ENCODE assay signal across 11 mouse cellular contexts in genomic region chr7:99085249-99085648, GRCm38 (mm10). TPM values are rescaled to one million over a fixed set of nuclear protein-coding genes. Genes with fewer than 3 reads are reported as not detected.
DNase-seq lines count a peak whose midpoint lies in the region; ATAC-seq lines count a peak whose summit lies in the region.
"Had no signal": no experiment of that assay in that cellular context is flagged by ENCODE, and none has a peak within 500 bp of the region (broad histone marks: within the 10 kb centered on the region; RNA-seq: fewer than 3 reads in every experiment).

No protein-coding gene starts in this region.

- H3K9ac ChIP-seq in midbrain, embryonic 11.5 days (ENCODE audit: low read length), result no peak overlapping the region

- no peaks in the 10 kb centered on the region for H3K36me3 ChIP-seq in midbrain, embryonic 11.5 days (ENCODE audit: control insufficient read depth, insufficient read depth, low read length)

- ATAC-seq in inflammation-experienced regulatory T-cells, adult 6 months, result no peak
- no peak for ATAC-seq in midbrain, embryonic 11.5 days (ENCODE audit: low FRiP score)
- ATAC-seq: intestine, postnatal 0 days had no signal

- DNase-seq in kidney, postnatal 14 days, result peak; percentile 31
- no peak for DNase-seq in kidney, adult 18-20 months
- peak; percentile 91 for DNase-seq in 3T3-L1 (ENCODE audit: low read depth, low spot score)
- DNase-seq in adrenal gland, postnatal 25 days, result peak; percentile 62
- peak; percentile 52 for DNase-seq in heart, postnatal 4 days
- no peak for DNase-seq in midbrain, embryonic 11.5 days (ENCODE audit: low spot score, missing footprints)
- DNase-seq in thymus, postnatal 36 days, result no peak
- DNase-seq: embryo, embryonic 11 days; thymus, adult 18-20 months had no signal

- H3K4me3 ChIP-seq in midbrain, embryonic 11.5 days (ENCODE audit: low read depth, low read length), result no peak overlapping the region

- H3K4me1 ChIP-seq in midbrain, embryonic 11.5 days (ENCODE audit: control insufficient read depth, insufficient read depth, low read length), result no peaks in the 10 kb centered on the region

- 80% methylated on average over 3 of the region's 3 CpGs for whole genome bisulfite sequencing in midbrain, embryonic 11.5 days

- H3K27ac ChIP-seq in midbrain, embryonic 11.5 days (ENCODE audit: low read depth, low read length), result no peak overlapping the region

- H3K9me3 ChIP-seq in midbrain, embryonic 11.5 days (ENCODE audit: control insufficient read depth, low read length), result no peaks in the 10 kb centered on the region

- H3K4me2 ChIP-seq in midbrain, embryonic 11.5 days, result no peak overlapping the region

- no peaks in the 10 kb centered on the region for H3K27me3 ChIP-seq in midbrain, embryonic 11.5 days (ENCODE audit: control insufficient read depth, insufficient read depth, low read length)

RNA-seq across cellular contexts. Expression of gene Uvrag, which starts 55.7 kb away (rescaled TPM):
- 36.4 and 36.9 TPM in 2 replicates for total RNA-seq in adrenal gland, postnatal 25 days (2021)
- 10 to 100 TPM; 33.2 to 34.5 TPM for total RNA-seq in heart, postnatal 4 days (2021)
- polyA plus RNA-seq in inflammation-experienced regulatory T-cells, adult 6 months (2017; shearing (Covaris generic)), result 1 to 10 TPM; 5.7 to 9.7 (median 7.0) TPM
- polyA plus RNA-seq in midbrain, embryonic 11.5 days (2014; fragmentation: Nextera tagmentation; extraction: Ambion mirVana), result 10.1 and 11.4 TPM in 2 replicates

Comparison
In these comparisons a context has a peak if more than half of its experiments do, and no peak if none do; other contexts are left out.
1. DNase-seq: peak in kidney, postnatal 14 days (single experiment), 3T3-L1 (single experiment), adrenal gland, postnatal 25 days (single experiment) and heart, postnatal 4 days (single experiment); none in kidney, adult 18-20 months (single experiment), midbrain, embryonic 11.5 days (single experiment) and thymus, postnatal 36 days (0 of 2).